Mouse (Mus musculus) left cerebral cortex, adult 11 months (tissue): Measurements from ENCODE around the gene Dnal4.
"Not testable (repeated sequence)": the region's sequence is repeated elsewhere in the genome, so short reads cannot be mapped to it uniquely, and the experiment has no call there.

ENCODE experiments used
- DNase-seq: peaks from one replicate; pipeline ENCODE4 v3.0.0; 2022; ENCODE audit warnings: low spot score

The Dnal4 gene

GRCm38 (mm10) chr15:79777749-79778148 is at the start of gene Dnal4:
Gene Dnal4, minus strand, starts transcription at chr15:79777849.
- no peak for DNase-seq

DNA sequence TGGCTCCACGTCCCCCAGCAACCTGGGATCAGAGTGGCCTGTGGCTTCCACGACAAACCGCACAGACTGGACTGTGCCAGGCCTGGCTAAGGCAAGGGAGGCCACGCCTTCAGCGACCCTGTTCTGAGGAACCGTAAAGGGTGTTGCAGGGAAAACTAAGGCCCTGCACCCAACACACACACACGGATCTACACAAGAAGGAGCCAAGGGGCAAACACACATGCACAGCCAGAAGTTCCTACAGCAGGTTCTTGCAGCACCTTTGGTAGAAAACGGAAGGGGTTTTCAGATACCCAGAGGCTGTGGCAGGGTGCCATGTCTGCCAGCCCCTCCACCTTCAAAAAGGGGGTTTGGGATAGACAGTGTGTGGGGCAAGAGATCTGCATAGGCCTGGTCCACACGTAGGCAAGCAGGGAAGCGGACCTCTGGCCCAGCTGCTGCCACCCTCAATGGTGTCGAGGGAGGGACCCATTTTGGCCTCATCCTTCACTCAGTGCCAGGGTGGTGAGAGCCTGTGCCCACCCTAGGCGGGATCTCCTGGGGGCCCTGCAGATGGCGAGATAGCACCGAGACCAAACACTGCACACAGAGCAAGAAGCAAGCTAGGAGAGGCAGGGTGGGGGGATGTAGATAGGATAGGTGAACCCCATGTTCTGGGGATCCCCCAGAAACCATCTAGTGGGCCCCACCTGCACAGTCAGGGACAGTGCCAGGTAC is 49.6 kb upstream of the Dnal4 start:
- DNase-seq = no peak

DNA sequence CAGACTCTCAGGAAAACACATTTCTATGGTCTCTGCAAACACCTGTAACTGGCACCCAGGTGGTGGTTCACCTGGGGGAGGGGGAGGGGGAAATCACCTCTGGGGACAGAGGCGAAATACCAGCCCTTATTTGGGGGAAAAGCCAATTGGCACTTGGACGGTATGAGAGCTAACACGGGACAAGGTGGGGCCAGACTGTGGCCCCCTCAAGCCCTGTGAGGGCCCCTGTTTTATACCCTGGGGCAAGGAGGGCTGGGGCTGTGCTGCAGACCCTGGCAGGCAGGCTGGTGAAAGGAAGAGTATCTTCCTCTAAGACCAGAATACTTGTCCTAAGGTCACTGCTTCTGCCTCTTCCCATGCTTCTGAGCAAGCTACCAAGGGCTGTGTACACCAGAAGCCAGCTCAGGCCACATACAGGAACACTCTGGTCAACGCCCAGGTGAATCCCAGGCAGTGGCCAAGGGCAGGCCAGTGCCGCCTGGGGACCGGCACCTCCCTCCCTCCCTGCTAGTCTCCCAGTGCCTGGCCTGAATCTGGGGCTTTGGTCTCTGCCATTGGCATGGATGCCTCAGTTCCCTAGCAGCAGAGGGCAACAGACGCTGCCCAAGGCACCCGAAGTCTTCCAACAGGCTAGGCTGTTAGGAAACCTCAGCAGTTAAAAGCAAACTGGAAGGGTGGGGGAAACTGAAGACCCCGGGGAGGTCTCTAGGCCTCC is 48.7 kb upstream of the Dnal4 start:
- DNase-seq = no peak

DNA sequence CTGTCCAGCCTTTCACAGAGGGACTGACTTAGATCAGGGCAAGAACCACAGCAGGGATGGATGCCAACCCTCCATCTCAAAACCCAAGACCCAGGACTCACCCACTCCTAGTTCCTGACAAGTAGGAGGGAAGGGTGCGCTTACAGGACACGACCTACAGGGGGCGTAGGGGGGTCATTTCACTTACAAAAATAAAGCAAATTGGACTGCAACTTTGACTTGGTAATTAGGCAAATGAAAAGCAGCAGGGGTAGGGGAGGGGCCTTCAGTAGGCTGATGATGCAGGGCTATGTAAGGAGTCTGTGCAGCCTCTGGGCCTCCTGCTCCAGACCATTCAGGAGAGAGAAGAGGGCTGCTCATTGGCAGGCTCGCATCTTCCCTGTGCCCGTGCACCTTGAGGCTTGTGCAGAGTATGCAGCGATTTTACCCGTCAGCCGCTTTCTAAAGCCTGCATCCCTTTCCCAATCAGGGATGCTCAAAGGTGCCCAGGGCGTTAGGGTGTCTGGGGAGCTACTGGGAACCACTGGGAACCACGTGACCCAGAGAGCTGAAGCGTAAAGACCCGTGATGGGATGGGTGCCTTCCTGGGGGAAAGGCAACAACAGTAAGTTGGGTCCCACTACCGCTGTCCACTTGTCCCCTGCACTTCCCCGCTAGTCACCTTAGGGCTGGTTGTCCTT is 47.6 kb upstream of the Dnal4 start:
- DNase-seq = no peak

- DNase-seq = no peak
These were observed 46.1 kb upstream of the Dnal4 start for GRCm38 (mm10) chr15:79823588-79824280.

DNA sequence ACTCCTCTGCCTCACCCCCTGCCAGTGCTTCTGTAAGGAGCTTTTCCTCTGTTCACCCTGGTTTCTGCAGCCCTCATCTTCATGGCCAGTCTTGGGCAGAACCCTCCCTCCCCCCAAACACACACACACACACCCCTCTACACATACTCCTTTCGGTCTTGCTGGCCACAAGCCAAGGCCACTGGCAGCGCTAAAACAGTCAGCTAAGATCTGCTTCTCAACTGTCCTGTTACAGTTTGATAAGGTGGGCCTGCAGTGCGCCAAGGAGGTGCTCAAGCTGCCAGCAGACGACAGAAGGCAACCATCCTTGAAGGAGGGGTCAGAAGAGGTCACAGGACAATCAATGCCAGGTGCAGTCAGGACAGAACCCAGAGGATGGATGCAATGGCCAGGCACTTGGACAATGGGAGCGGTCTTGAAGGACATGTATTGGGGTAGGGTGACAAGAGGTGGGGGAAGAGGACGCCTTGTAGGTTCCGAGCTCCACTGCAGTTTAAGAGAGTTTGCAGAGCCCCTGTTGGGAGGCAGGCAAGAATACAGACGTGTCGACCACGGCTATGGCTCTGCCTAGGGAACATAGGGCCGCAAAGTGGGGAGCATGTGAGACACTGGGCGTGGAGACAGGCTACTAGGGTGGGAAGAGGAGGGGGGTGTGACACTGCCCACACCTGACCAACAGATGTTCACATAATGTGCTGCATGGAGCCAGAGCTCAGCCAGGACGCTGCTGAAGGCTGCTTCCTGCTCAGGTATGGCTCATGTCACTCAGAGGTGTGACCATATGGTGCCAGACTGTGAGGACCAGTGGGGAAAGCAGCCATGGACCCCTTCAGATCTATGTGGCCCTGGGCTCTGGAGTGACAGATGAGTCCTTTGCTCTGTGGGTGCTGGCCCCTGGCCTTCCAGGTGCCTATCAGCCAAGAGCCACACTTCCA is 44.9 kb upstream of the Dnal4 start:
- DNase-seq = no peak

DNA sequence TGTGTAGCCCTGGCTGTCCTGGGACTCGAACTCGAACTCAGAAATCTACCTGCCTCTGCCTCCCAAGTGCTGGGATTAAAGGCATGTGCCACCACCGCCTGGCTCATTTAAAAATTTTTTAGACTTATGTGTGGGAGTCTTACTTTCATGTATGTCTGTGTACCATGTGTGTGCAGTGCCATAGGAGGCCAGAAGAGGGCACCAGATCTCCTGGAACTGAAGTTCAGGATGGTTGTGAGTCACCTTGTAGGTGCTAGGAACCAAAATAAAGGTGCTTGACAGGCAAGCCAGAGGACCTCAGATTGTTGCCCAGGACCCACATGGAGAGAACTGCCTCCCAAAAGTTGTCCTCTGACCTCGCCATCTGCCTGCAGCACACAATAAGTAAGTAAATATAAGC is 40.7 kb upstream of the Dnal4 start:
- no peak for DNase-seq

DNA sequence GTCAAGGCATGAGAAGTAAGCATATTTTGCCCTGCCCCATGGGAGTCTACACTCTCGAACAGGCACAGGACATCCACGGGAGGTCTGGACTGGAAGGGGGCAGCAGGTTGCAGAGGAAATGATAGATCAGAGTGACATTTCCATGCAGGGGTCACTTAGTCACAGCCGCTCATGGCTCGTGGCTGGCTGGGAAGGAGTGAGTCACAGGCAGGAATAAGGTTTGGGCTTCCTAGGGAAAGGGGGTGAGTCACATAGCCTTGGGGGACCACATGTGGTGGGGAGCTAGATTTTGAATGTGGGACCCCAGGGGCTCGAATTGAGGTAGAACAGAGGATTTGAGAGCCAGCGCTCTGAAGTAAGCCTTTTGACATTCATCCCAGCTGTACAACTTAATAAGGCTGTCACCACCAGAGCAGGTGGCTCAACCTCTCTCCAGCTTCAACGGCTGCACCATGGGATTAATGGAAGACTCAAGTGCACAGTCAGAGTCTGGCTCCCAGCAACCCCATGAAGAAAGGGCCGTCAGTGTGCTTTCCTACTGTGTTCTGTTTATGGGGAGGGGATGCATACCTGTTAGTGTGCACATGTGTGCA is 36.1 kb upstream of the Dnal4 start:
- no peak for DNase-seq

DNA sequence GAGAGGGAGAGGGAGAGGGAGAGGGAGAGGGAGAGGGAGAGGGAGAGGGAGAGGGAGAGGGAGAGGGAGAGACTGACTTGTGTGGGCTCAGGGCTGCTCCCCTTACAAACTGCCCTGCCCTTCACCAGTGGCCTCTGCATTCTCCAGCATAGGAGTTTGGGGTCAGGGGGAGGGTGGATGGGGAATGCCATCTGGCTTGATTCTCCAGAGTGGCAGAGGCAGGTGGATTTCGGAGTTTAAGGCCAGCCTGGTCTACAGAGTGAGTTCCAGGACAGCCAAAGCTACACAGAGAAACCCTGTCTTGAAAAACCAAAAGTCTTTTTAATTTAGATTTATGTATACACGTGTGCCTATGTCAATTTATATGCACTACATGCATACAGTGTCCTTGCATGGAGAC is 35.2 kb upstream of the Dnal4 start:
- DNase-seq = not testable (repeated sequence)

- no peak for DNase-seq
These were observed 33.3 kb upstream of the Dnal4 start for GRCm38 (mm10) chr15:79810997-79811396.

- DNase-seq = no peak
These were observed 32.4 kb upstream of the Dnal4 start for GRCm38 (mm10) chr15:79810061-79810460.

DNA sequence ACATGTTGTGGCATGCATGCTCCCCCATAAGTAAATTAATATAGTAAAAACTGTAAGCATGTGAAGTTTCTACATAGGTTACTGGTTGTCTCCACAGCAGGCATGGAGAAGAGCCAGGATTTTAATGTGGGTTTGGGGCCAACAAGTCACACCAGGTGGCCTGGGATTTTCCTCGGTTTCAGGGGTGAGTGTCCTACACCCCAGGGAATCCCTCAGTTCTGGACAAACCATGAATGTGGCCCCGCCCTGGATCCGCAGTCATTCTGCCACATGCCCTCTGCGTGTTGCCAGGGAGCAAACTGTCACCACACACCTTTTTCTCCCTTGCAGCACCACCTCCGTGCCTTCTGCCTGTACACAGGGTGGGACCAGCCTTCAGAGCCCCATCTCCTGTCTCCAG is 31.0 kb upstream of the Dnal4 start:
- DNase-seq = no peak

DNA sequence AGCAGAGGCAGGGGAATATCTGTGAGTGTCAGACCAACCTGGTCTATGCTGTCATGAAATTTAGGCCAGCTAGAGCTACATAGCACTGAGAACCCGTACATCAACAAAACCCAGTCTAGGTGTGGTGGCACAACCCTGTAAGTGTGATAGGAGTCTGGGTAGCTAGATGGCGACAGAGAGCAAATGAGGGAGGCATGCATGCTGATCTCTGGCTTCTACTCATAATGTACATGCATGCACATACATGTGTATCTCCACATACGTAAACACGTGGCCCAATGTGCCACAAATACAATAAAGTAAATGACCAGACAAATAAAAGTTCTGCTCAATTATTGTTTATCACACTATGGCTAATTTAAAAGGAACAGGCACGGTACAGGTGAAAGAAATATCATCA is 30.5 kb upstream of the Dnal4 start:
- DNase-seq = no peak

DNA sequence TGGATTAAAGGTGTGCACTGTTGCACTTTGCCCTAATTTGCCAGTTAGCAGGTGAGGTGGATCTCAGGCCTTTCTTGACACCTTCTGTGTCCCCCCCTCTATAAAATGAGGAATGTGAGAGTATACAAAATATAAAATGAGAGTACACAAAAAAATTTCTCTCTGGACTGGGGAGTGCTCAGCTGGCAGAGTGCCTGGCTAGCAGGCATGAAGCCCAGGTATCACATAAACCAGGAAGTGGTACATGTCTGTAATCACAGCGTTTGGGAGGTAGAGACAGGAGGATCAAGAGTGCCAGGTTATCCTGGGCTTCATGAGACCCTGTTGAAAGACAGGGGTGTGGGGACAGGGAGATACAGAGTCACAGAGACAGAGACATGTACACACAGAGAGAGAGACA is 29.4 kb upstream of the Dnal4 start:
- DNase-seq = no peak

DNA sequence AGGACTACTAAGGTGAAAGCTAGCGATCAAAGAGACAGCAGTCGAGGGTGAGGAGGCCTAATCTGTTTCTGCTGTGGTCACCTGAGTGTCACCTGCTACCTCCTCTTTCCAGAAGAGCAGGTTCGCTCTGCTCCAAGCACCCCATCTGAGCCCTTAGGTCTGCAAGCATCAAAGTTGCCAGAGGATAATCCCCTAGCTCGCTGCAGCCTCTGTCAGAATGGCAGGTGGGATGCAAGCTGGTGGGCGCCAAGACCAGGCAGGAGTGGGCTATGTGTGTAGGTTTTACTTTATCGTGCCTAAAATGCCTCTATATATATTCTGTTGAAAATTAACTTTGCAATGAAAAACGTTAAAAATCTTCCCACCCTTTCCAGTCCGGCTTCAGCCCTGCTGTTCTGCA is 27.6 kb upstream of the Dnal4 start:
- DNase-seq = no peak

DNA sequence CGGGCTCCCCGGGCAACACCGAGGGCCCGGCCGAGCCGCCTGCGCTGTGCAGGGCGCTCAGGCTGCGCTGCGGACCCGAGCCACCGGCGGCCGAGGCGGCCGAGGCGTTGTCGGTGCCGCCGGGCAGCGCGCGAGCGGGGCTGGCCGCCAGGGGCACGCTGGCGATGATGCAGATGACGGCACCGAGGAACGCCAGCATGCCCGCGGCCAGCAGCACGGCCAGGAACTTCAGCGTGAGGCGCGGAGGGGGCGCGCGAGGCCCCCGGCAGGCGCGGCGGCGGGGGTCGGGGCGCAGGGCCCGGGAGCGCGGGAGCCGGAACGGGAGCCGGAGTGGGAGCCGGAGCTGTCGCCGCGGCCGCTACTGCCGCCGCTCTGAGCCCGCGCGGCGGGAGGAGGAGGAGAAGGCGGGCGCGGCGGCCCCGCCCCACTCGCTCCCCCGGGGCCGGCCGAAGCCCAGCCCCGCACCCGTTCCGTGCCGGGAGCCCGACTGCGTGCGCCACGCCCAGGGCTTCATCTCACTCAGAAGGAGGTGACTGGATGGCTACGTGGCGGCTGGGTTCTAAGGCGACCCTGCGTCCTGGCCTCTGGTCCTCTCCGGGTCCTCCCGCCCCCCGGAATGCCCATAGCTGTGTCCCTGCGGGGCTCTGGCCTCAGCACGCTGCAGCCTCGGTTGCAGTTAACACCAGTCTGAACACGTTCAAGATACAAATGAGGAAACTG is 26.9 kb upstream of the Dnal4 start, which contains the start of gene Nptxr:
Gene Nptxr, minus strand, starts transcription at position 415 of the 720 bp plus-strand sequence.
- DNase-seq = no peak

- no peak for DNase-seq
These were observed 26.1 kb upstream of the Dnal4 start for GRCm38 (mm10) chr15:79803533-79804351.

- DNase-seq = no peak
These were observed 24.7 kb upstream of the Dnal4 start for GRCm38 (mm10) chr15:79802304-79802703.

GRCm38 (mm10) chr15:79801646-79802045 is 24.0 kb upstream of the Dnal4 start:
- no peak for DNase-seq
